Mouse (Mus musculus) CD8-positive naive resting alpha-beta T cell, adult 57 days (primary cell): ENCODE data around the gene Golga4. TPM values are rescaled to one million over a fixed set of nuclear protein-coding genes. Genes with fewer than 3 reads are reported as not detected.

Experiments
- total RNA-seq: library from RNA; stranded (reverse); gene quantifications from one replicate; pipeline ENCODE4 v1.2.4, GENCODE M21; 2023

The Golga4 gene
- 88.5 TPM for total RNA-seq

GRCm38 (mm10) chr9:118506020-118506403, at the start of gene Golga4:
Gene Golga4 (plus strand): TSS chr9:118506267.

GRCm38 (mm10) chr9:118477961-118478360, 28.1 kb upstream of the Golga4 start, which contains the start of gene Eomes:
Gene Eomes (plus strand): TSS chr9:118478212.

GRCm38 (mm10) chr9:118606148-118606816, 100.2 kb downstream of the Golga4 start, which contains the start of gene Itga9:
Gene Itga9 (plus strand): TSS chr9:118606690.

Other genes starting within 250 kb of the Golga4 start
- 17.1 TPM for gene Eomes, start 28.1 kb upstream of the Golga4 start, total RNA-seq
- 0.52 TPM for gene Itga9, start 100.4 kb downstream of the Golga4 start, total RNA-seq